Mouse (Mus musculus) heart, adult 9 months (tissue): ENCODE data around the gene Nipa1.

Experiments used
- DNase-seq, 2 experiments: peaks; one replicate each; pipeline ENCODE4 v3.0.0; 2022; ENCODE audit warnings: low spot score in 2 of 2

Nipa1 gene

GRCm38 (mm10) chr7:55935025-55935424 lies 84.7 kb downstream of the Nipa1 start:
- no peak for DNase-seq

- DNase-seq, result no peak
Measured at GRCm38 (mm10) chr7:55928649-55929048, 91.1 kb downstream of the Nipa1 start.
